Mouse (Mus musculus): Measurements from ENCODE around the gene Pamr1. TPM values are rescaled to one million over a fixed set of nuclear protein-coding genes. Genes with fewer than 3 reads are reported as not detected.

Gene Pamr1
- polyA plus RNA-seq, 1 experiment from 2014 or later, result 4.1 TPM

DNA sequence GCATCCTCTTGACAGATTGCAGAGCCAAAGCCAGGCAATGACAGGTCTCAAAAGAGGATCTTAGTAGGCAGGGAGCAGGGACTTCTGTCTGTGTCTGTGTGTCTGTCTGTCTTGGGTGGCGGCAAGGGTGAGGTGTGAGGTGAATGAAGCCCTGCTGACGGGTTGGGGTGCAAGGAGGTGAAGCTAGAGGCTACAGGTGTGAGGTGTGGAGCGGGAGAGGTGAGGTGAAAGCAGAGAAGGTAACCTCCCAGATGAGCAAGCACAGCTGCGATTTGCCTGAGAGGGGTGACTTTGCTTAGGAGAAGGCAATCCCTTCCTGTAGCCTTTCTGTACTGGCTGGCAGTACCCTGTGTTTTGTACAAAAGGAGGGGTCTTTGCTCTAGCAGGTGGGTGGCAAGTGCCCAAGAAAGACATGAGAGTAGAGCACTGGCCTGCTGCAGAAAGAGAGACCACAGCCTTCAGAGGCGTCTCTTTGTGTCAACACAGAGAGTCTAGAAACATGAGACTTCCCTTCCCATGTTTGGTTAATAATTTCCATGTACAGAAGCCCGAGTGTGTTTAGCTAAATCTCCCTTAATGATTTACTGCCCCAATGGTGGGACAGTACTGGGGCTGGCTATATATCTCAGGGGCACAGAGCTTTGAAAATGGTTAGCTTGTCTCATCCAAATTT, 1.2 kb downstream of the Pamr1 start:
- Histone ChIP-seq H3K27ac (0 out of 2 replicates have a peak overlapping the region, but pooled peaks have one; percentile 18), H3K4me2 (peak overlapping the region; percentile 49), H3K27me3 (peaks cover 12% of the 10 kb centered on the region), H3K9ac (no peak overlapping the region), H3K36me3 (no peaks in the 10 kb centered on the region), H3K4me3 (replicated peaks) (0 out of 2 replicates have a peak overlapping the region, but pooled peaks have one; percentile 3), H3K9me3 (replicated peaks) (no peaks in the 10 kb centered on the region), H3K4me1 (replicated peaks) (0 out of 2 replicates have a peak, but pooled peaks cover 4% of the 10 kb centered on the region)
- ATAC-seq (ENCODE audit: low read depth), result peak; percentile 57
- no peak for DNase-seq
- 27% methylated on average over 6 of the region's 6 CpGs for WGBS (ENCODE audit: insufficient replicate concordance)

DNA sequence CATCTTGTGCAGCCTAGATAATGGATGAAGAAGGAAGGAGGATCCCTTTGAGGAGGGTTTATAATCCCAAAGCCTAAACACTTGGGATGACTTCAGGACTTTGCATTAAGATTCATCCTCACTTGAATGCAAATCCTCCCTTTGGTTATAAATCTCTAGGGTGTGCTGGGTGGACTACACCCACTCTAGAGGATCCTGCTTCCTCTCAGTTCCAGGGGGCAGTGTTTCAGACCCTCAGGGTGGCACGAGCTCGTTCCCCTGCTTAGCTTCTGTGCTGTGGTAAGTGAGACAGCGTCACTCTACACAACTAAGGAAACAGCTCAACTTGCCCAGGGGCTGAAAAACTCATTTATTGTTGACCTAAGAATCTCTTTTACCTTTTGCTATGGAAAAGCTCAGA, 1.8 kb downstream of the Pamr1 start:
- Histone ChIP-seq H3K9ac (no peak overlapping the region), H3K27ac (peak overlapping the region; percentile 18; the same call in 1 of the 2 replicates), H3K9me3 (replicated peaks) (no peaks in the 10 kb centered on the region), H3K4me2 (peak overlapping the region; percentile 6; the same call in 1 of the 2 replicates), H3K36me3 (no peaks in the 10 kb centered on the region), H3K4me1 (replicated peaks) (0 out of 2 replicates have a peak, but pooled peaks cover 4% of the 10 kb centered on the region), H3K4me3 (replicated peaks) (no peak overlapping the region), H3K27me3 (peaks cover 12% of the 10 kb centered on the region)
- WGBS (ENCODE audit: insufficient replicate concordance), result 32% methylated on average over 3 of the region's 3 CpGs
- DNase-seq (no peak), ATAC-seq (ENCODE audit: low read depth) (peak; percentile 15; the same call in 1 of the 2 replicates)

DNA sequence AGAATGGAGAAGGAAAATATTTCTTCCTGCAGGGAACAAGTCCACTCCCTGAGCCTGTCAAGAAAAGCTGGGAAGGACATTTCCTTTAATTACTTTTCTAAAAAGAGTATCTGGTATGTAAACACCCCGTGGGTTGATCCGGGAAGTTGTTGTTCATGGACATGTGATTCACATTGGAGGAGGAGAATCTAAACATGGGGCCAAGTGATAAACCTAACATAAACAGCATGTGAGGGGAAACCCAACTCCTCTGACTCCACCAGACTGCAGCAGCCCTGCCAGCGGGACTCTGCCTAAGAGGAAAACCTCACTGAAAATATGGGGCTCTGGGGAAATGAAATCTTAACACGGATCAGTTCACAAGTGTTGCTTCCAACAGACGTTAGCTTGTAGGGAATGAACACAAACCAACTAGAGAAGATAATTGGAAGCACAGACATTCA, 2.3 kb downstream of the Pamr1 start:
- Histone ChIP-seq H3K27me3 (peaks cover 12% of the 10 kb centered on the region), H3K4me1 (replicated peaks) (0 out of 2 replicates have a peak, but pooled peaks cover 4% of the 10 kb centered on the region), H3K36me3 (no peaks in the 10 kb centered on the region), H3K4me3 (replicated peaks) (no peak overlapping the region), H3K27ac (no peak overlapping the region), H3K9ac (no peak overlapping the region), H3K4me2 (peak overlapping the region; percentile 6; the same call in 1 of the 2 replicates), H3K9me3 (replicated peaks) (no peaks in the 10 kb centered on the region)
- WGBS (ENCODE audit: insufficient replicate concordance), result 39% methylated on average over 5 of the region's 5 CpGs
- no peak for DNase-seq
- no peak for ATAC-seq (ENCODE audit: low read depth)

DNA sequence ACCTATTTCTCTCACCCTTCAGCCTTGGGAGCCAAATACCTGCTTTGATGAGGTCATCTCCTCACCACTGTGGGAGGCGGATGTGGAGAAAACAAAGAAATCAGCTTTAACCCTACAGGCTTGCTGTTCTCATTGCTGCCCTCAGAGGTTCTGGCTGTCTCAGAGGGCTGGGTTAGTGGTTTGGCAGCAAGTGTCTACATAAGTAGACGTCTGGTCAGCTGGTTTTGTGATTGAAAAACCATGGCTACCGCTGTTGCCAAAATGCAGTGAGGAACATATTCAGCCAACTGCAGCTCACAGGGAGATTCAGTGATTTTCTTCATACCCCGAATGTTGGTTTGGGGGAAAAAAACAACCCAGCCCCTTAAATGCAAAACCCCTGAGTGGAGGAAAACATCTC, 7.3 kb downstream of the Pamr1 start:
- Histone ChIP-seq H3K9ac (no peak overlapping the region), H3K4me3 (replicated peaks) (no peak overlapping the region), H3K27me3 (no peaks in the 10 kb centered on the region), H3K9me3 (replicated peaks) (no peaks in the 10 kb centered on the region), H3K4me1 (replicated peaks) (0 out of 2 replicates have a peak, but pooled peaks cover under 1% of the 10 kb centered on the region), H3K36me3 (no peaks in the 10 kb centered on the region), H3K4me2 (no peak overlapping the region), H3K27ac (no peak overlapping the region)
- ATAC-seq (ENCODE audit: low read depth) (no peak), DNase-seq (no peak)
- WGBS (ENCODE audit: insufficient replicate concordance), result 54% methylated on average over 4 of the region's 4 CpGs

DNA sequence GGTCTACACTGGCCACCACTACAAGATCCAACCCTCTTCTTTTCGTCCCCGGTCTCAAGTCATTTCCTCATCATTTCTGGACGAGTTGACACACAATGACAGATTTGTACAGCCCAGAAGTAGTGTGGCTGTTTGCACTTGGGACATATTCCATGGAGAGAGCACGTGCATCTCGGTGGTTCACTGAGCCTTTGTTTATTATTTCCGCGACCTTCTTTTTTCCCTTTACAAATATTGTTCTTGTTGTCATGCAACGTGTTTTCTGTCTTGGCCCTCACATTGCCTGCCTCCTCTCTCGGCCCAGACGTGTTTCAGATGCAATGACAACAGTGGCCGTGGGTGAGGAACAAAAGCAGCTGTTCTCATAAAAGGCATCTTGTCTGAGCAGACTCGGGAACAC, 9.2 kb downstream of the Pamr1 start:
- DNase-seq, result no peak
- Histone ChIP-seq H3K9me3 (replicated peaks) (no peaks in the 10 kb centered on the region), H3K4me2 (no peak overlapping the region), H3K27me3 (no peaks in the 10 kb centered on the region), H3K36me3 (no peaks in the 10 kb centered on the region), H3K4me3 (replicated peaks) (no peak overlapping the region), H3K9ac (no peak overlapping the region), H3K27ac (no peak overlapping the region), H3K4me1 (replicated peaks) (no peaks in the 10 kb centered on the region)
- ATAC-seq (ENCODE audit: low read depth), result no peak
- WGBS (ENCODE audit: insufficient replicate concordance), result 66% methylated on average over 12 of the region's 12 CpGs

DNA sequence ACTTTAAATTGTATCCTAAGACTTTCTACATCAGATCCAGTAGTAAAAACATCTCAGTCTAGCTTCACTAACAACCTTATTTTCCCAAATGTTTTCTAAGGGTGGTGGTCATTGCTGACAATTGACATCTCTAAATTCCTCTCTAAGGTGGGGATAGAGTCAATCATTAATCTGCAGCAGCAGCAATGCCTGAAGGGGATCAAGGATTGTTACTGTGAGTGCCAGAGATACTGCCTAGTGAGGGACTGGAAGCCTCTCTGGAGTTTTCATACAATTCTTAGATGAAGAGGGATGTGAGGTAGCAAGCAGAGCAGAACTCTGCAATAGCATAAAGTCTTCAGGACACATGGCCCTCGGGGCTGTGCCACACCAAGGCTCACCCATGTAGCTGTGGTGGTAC, 14.0 kb downstream of the Pamr1 start:
- no peaks in the 10 kb centered on the region for H3K4me1 ChIP-seq (replicated peaks)
- no peaks in the 10 kb centered on the region for H3K36me3 ChIP-seq
- ATAC-seq (ENCODE audit: low read depth) (no peak), DNase-seq (no peak)
- H3K27me3 ChIP-seq, result no peaks in the 10 kb centered on the region
- no peak overlapping the region for H3K27ac ChIP-seq
- no peak overlapping the region for H3K4me3 ChIP-seq (replicated peaks)
- H3K9ac ChIP-seq, result no peak overlapping the region
- no peaks in the 10 kb centered on the region for H3K9me3 ChIP-seq (replicated peaks)
- WGBS (ENCODE audit: insufficient replicate concordance), result 31% methylated on average over 1 of the region's 1 CpGs
- H3K4me2 ChIP-seq, result no peak overlapping the region

DNA sequence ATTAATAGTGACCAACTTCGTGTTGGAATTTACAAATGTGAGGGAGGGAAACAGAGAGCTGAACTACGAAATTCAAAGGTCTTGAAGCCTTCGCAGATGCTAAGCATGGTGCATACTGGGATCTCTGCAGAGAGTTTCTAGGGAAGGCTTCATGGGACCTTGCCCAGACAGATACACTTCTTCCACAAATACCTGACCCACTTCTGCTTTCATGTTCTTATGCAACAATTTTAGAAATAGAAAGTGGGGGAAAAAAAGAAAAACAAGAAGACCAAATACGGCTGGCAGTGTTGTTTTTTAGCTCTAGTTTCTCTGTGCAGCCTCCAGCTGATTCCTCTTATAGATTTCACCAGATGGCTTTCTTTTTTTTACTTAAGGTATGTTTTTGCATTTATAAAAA, 29.4 kb downstream of the Pamr1 start:
- no peak overlapping the region for H3K9ac ChIP-seq
- H3K27me3 ChIP-seq, result no peaks in the 10 kb centered on the region
- WGBS (ENCODE audit: insufficient replicate concordance), result 55% methylated on average over 4 of the region's 4 CpGs
- H3K9me3 ChIP-seq (replicated peaks), result no peaks in the 10 kb centered on the region
- no peak overlapping the region for H3K4me2 ChIP-seq
- H3K4me3 ChIP-seq (replicated peaks), result no peak overlapping the region
- H3K36me3 ChIP-seq, result no peaks in the 10 kb centered on the region
- H3K4me1 ChIP-seq (replicated peaks), result no peaks in the 10 kb centered on the region
- DNase-seq (no peak), ATAC-seq (ENCODE audit: low read depth) (no peak)
- no peak overlapping the region for H3K27ac ChIP-seq

DNA sequence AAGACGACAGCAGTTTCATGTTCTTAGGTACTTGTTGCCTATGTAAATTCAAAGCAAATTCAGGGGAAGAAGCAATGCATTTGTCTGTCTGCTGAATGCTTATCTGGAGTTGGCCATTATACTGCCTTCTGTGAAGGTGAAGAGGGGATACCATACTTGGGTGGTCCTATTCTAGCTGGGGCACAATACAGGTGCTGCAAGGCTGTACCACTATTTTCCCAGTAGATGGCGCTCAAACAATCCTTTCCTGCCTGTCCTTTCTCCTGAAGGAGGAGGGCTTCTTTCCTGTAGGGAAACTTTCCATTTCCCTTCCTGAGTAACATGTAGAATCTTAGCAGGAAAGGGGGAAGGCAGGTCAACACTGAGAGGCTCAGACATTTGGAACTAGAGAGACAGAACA, 40.2 kb downstream of the Pamr1 start:
- Histone ChIP-seq H3K4me2 (no peak overlapping the region), H3K36me3 (no peaks in the 10 kb centered on the region), H3K9me3 (replicated peaks) (no peaks in the 10 kb centered on the region), H3K4me3 (replicated peaks) (no peak overlapping the region), H3K4me1 (replicated peaks) (no peaks in the 10 kb centered on the region), H3K27me3 (no peaks in the 10 kb centered on the region), H3K9ac (no peak overlapping the region), H3K27ac (no peak overlapping the region)
- 28% methylated on average over 2 of the region's 2 CpGs for WGBS (ENCODE audit: insufficient replicate concordance)
- ATAC-seq (ENCODE audit: low read depth) (no peak), DNase-seq (no peak)

DNA sequence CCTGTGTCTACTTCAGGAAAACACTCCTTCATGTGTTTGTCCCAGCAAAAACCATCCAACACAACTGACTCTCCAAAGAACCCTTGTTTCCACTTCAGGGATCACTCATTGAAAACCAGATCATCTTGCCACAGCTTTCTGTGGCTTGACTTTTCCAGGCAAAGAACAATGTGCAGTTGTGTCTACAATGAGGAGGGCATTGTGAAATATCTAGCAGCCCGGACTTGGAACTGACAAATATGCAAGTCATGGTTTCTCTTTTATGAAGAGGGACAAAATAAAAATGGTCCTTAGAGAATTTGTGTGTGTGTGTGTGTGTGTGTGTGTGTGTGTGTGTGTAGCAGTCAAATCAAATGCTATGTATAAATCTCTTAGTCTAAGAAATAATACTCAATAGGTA, 44.7 kb downstream of the Pamr1 start:
- Histone ChIP-seq H3K4me1 (replicated peaks) (no peaks in the 10 kb centered on the region), H3K36me3 (no peaks in the 10 kb centered on the region), H3K27ac (no peak overlapping the region), H3K9ac (no peak overlapping the region), H3K4me3 (replicated peaks) (no peak overlapping the region), H3K9me3 (replicated peaks) (no peaks in the 10 kb centered on the region), H3K4me2 (no peak overlapping the region), H3K27me3 (no peaks in the 10 kb centered on the region)
- DNase-seq, result no peak
- WGBS (ENCODE audit: insufficient replicate concordance), result 41% methylated on average over 1 of the region's 1 CpGs
- no peak for ATAC-seq (ENCODE audit: low read depth)

DNA sequence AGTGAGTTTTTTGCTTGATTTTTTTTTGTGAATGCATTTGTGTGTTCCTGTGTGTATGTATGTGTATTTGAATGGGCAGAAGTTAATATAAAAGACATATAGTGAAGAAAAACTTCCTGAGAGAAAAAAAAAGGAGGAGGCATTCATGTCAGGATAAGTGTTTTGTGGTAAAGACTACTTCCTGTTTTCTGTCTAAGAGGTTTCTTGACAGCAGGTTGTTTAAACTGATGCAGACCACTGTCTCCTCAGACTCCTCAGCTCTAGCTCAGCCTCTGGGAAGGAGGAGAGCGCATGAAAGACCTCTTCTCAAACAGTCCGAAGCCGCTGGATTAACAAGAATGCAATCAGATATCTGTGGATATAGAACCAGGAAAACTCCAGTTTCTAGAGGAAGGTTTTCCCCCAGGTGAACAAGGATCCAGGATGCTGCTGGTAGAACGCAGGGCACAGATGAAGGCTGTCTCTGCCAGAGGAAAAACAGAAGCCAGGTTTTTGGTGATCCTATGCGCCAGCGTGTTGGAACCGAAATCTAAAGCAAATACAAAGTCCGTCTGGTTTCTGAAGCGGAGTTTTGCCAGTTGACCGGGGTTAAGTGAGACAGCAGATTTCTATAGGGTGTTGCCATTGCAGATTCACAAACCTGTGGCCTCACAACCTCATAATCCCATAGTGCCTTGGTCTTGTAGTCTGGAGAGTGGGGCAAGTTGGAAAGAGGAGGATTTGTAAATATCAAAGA, 45.8 kb downstream of the Pamr1 start:
- WGBS (ENCODE audit: insufficient replicate concordance), result 68% methylated on average over 10 of the region's 10 CpGs
- Histone ChIP-seq H3K27ac (no peak overlapping the region), H3K4me1 (replicated peaks) (no peaks in the 10 kb centered on the region), H3K36me3 (no peaks in the 10 kb centered on the region), H3K4me2 (no peak overlapping the region), H3K9ac (no peak overlapping the region), H3K4me3 (replicated peaks) (no peak overlapping the region), H3K9me3 (replicated peaks) (no peaks in the 10 kb centered on the region), H3K27me3 (no peaks in the 10 kb centered on the region)
- DNase-seq, result no peak
- ATAC-seq (ENCODE audit: low read depth), result no peak

DNA sequence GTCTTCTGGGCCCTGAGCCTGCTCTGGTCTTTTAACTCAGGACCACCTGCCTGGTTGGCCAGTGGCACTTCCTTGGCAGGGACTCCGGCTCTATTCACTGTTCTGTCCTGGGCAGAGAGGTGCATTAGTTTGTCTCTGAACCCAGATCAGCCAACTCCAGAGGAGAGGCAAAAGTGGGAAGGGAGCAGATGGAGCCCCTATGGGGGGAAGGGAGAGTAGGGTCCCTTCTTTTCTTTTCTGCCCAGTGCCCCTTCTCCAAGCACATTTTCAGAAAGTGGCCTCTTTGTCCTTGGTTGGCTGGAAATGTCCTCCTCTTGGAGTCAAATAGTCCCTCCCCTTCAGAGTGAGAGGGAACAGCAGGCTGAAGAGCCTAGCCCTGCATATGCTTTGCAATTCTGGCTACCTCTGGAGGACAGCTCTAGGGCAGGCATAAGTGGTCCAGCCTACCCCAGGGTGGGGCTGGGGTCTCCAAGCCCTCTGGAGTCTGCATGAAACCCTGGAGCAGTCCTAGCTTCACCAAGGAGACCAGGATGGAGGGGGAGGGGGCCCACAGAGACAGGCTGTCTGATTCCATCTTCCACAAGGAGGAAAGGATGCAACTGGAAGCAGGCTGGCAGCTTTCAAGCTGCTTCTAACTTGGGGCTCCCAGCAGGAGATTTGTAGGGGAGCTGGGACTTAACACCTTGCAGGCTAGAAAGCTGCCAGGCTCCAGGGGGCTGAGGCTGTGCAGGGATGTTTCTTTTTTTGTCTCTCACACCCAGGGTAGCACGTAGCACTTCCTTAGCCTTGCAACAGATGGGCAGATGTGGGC, 49.3 kb downstream of the Pamr1 start:
- no peaks in the 10 kb centered on the region for H3K36me3 ChIP-seq
- no peaks in the 10 kb centered on the region for H3K4me1 ChIP-seq (replicated peaks)
- H3K4me2 ChIP-seq, result no peak overlapping the region
- no peak overlapping the region for H3K9ac ChIP-seq
- no peak overlapping the region for H3K27ac ChIP-seq
- WGBS (ENCODE audit: insufficient replicate concordance), result 44% methylated on average over 2 of the region's 2 CpGs
- ATAC-seq (ENCODE audit: low read depth) (no peak), DNase-seq (no peak)
- H3K9me3 ChIP-seq (replicated peaks), result no peaks in the 10 kb centered on the region
- no peaks in the 10 kb centered on the region for H3K27me3 ChIP-seq
- H3K4me3 ChIP-seq (replicated peaks), result no peak overlapping the region

Measured in liver, embryonic 13.5 days (tissue).